Mouse (Mus musculus) heart, adult 2 months (tissue): ENCODE measurements around the gene Slc9a9. TPM values are rescaled to one million over a fixed set of nuclear protein-coding genes. Genes with fewer than 3 reads are reported as not detected.

Source experiments
- DNase-seq, 2 experiments: peaks; one replicate each; pipeline ENCODE4 v3.0.0; 2021
- H3K27ac ChIP-seq: fragments of 200-600 bp; 2 replicates; pipeline ENCODE4 v1.8.1; 2022
- H3K27me3 ChIP-seq: fragments of 200-500 bp; 2 replicates; pipeline ENCODE4 v1.6.1; 2012; ENCODE audit warnings: mild to moderate bottlenecking, low read length, inconsistent platforms, mixed read lengths; ENCODE audit not compliant: control insufficient read depth, insufficient read depth
- H3K36me3 ChIP-seq: fragments of 200-500 bp; 2 replicates; pipeline ENCODE4 v1.6.1; 2012; ENCODE audit warnings: low read length, inconsistent platforms; ENCODE audit not compliant: control insufficient read depth, insufficient read depth
- H3K4me1 ChIP-seq: fragments of 200-500 bp; 2 replicates; pipeline ENCODE4 v1.6.1; 2011; ENCODE audit warnings: low read length; ENCODE audit not compliant: control insufficient read depth, insufficient read depth
- H3K4me3 ChIP-seq: fragments of 200-600 bp; 2 replicates; pipeline ENCODE4 v1.8.1; 2022
- H3K79me2 ChIP-seq: fragments of 200-500 bp; replicated peaks from 2 replicates; pipeline ENCODE4 v1.6.1; 2012; ENCODE audit warnings: mild to moderate bottlenecking, inconsistent platforms, low read length, moderate library complexity, mixed read lengths; ENCODE audit not compliant: control insufficient read depth, insufficient read depth
- H3K9ac ChIP-seq: fragments of 200-500 bp; 2 replicates; pipeline ENCODE4 v1.6.1; 2012; ENCODE audit warnings: low read depth, mild to moderate bottlenecking, control low read depth, inconsistent platforms, low read length, mixed read lengths
- CTCF ChIP-seq: fragments of 200-600 bp; IDR thresholded peaks from 2 replicates; pipeline ENCODE4 v1.8.1; 2022; ENCODE audit warnings: antibody characterized with exemption, mild to moderate bottlenecking, moderate library complexity
- EP300 ChIP-seq: fragments of 200-500 bp; IDR thresholded peaks from 2 replicates; pipeline ENCODE4 v1.6.1; 2011; ENCODE audit warnings: low read depth, low read length, control low read depth; ENCODE audit not compliant: insufficient read depth
- POLR2A ChIP-seq: fragments of 200-500 bp; IDR thresholded peaks from 2 replicates; pipeline ENCODE4 v1.6.1; 2011; ENCODE audit warnings: mild to moderate bottlenecking, low read depth, low read length, control low read depth; ENCODE audit not compliant: insufficient read depth
- WGBS: fragments of 180-500 bp; shearing (Covaris S2); methylation state at CpG from one replicate; pipeline ENCODE4 v1.1.7; 2018; 5-methylcytosine and 5-hydroxymethylcytosine counted together
- intact Hi-C: fragments of 180-260 bp; cut with DNase I; formaldehyde crosslinking; loops from one replicate; pipeline ENCODE4 v1.15.1; 2025
- polyA plus RNA-seq: library from polyadenylated mRNA; depleted of rRNA; stranded (reverse); fragments of >200 nt; gene quantifications from 2 replicates; pipeline ENCODE4 v1.2.3, GENCODE M21; 2012
- total RNA-seq, 2 experiments: library from RNA; stranded (reverse); gene quantifications; 2 replicates each; pipeline ENCODE4 v1.2.3; 2021

Gene Slc9a9
- total and polyA plus RNA-seq, 3 experiments: 1.9 to 2.2 (median 2.0) TPM

- Histone ChIP-seq H3K27me3 (no peaks in the 10 kb centered on the region), H3K9ac (no peak overlapping the region), H3K79me2 (no peaks in the 10 kb centered on the region), H3K36me3 (no peaks in the 10 kb centered on the region), H3K27ac (no peak overlapping the region), H3K4me1 (no peaks in the 10 kb centered on the region), H3K4me3 (no peak overlapping the region)
- intact Hi-C loops: no loop called here
- no peak for DNase-seq
- no peak for TF ChIP-seq POLR2A
- no peak for TF ChIP-seq EP300
- TF ChIP-seq CTCF: no peak
- WGBS: 89% methylated on average over 11 of the region's 11 CpGs
Measured at GRCm38 (mm10) chr9:94839204-94839603, 169.5 kb downstream of the Slc9a9 start.

- no peaks in the 10 kb centered on the region for H3K27me3 ChIP-seq
- DNase-seq: no peak
- no peaks in the 10 kb centered on the region for H3K36me3 ChIP-seq
- H3K4me3 ChIP-seq: no peak overlapping the region
- H3K4me1 ChIP-seq: no peaks in the 10 kb centered on the region
- H3K27ac ChIP-seq: no peak overlapping the region
- TF ChIP-seq POLR2A: no peak
- no peak for TF ChIP-seq EP300
- no peak for TF ChIP-seq CTCF
- WGBS: 74% methylated on average over 5 of the region's 5 CpGs
- intact Hi-C loops: no loop called here
- no peaks in the 10 kb centered on the region for H3K79me2 ChIP-seq
- no peak overlapping the region for H3K9ac ChIP-seq
Measured at GRCm38 (mm10) chr9:94840398-94840797, 170.7 kb downstream of the Slc9a9 start.

- Histone ChIP-seq H3K27ac (no peak overlapping the region), H3K4me1 (no peaks in the 10 kb centered on the region), H3K36me3 (no peaks in the 10 kb centered on the region), H3K4me3 (no peak overlapping the region), H3K79me2 (no peaks in the 10 kb centered on the region), H3K9ac (no peak overlapping the region), H3K27me3 (no peaks in the 10 kb centered on the region)
- 87% methylated on average over 4 of the region's 4 CpGs for WGBS
- no peak for TF ChIP-seq EP300
- TF ChIP-seq POLR2A: no peak
- no peak for TF ChIP-seq CTCF
- no peak for DNase-seq
- intact Hi-C loops: no loop called here
Measured at GRCm38 (mm10) chr9:94840972-94841371, 171.3 kb downstream of the Slc9a9 start.

GRCm38 (mm10) chr9:94844176-94844575 is 174.5 kb downstream of the Slc9a9 start:
- H3K27me3 ChIP-seq: no peaks in the 10 kb centered on the region
- no peaks in the 10 kb centered on the region for H3K79me2 ChIP-seq
- no peak overlapping the region for H3K27ac ChIP-seq
- WGBS: 82% methylated on average over 3 of the region's 3 CpGs
- no peaks in the 10 kb centered on the region for H3K4me1 ChIP-seq
- no peak overlapping the region for H3K9ac ChIP-seq
- no peak for DNase-seq
- TF ChIP-seq POLR2A (no peak), CTCF (no peak)
- H3K36me3 ChIP-seq: no peaks in the 10 kb centered on the region
- H3K4me3 ChIP-seq: no peak overlapping the region
- intact Hi-C loops: no loop called here

- Histone ChIP-seq H3K9ac (no peak overlapping the region), H3K27ac (no peak overlapping the region), H3K4me1 (no peaks in the 10 kb centered on the region), H3K36me3 (no peaks in the 10 kb centered on the region), H3K4me3 (no peak overlapping the region), H3K27me3 (no peaks in the 10 kb centered on the region), H3K79me2 (no peaks in the 10 kb centered on the region)
- no peak for TF ChIP-seq POLR2A
- no peak for DNase-seq
- intact Hi-C loops: no loop called here
- 83% methylated on average over 6 of the region's 6 CpGs for WGBS
Measured at GRCm38 (mm10) chr9:94847624-94848023, 177.9 kb downstream of the Slc9a9 start.

GRCm38 (mm10) chr9:94851550-94851949 is 181.8 kb downstream of the Slc9a9 start:
- no peaks in the 10 kb centered on the region for H3K36me3 ChIP-seq
- no peaks in the 10 kb centered on the region for H3K4me1 ChIP-seq
- 60% methylated on average over 3 of the region's 3 CpGs for WGBS
- H3K79me2 ChIP-seq: no peaks in the 10 kb centered on the region
- no peak overlapping the region for H3K4me3 ChIP-seq
- TF ChIP-seq POLR2A (no peak), CTCF (no peak), EP300 (no peak)
- no peaks in the 10 kb centered on the region for H3K27me3 ChIP-seq
- no peak overlapping the region for H3K27ac ChIP-seq
- H3K9ac ChIP-seq: no peak overlapping the region
- intact Hi-C loops: no loop called here
- DNase-seq: no peak

- no peak for DNase-seq
- 53% methylated on average over 3 of the region's 3 CpGs for WGBS
- no peak overlapping the region for H3K9ac ChIP-seq
- TF ChIP-seq EP300: no peak
- no peak for TF ChIP-seq POLR2A
- TF ChIP-seq CTCF: no peak
- no peaks in the 10 kb centered on the region for H3K4me1 ChIP-seq
- no peak overlapping the region for H3K4me3 ChIP-seq
- no peak overlapping the region for H3K27ac ChIP-seq
- H3K79me2 ChIP-seq: no peaks in the 10 kb centered on the region
- H3K36me3 ChIP-seq: no peaks in the 10 kb centered on the region
- intact Hi-C loops: no loop called here
- H3K27me3 ChIP-seq: no peaks in the 10 kb centered on the region
Measured at GRCm38 (mm10) chr9:94856093-94856492, 186.4 kb downstream of the Slc9a9 start.
